Mouse (Mus musculus) right cerebral cortex, postnatal 4 days (tissue): ENCODE results near the gene Nt5m.
A peak's percentile ranks its signal among the peaks of the same experiment; 100 is the strongest.

Experiments used
- DNase-seq: peaks from one replicate; pipeline ENCODE4 v3.0.0-alpha.2; 2022

The Nt5m gene

DNA sequence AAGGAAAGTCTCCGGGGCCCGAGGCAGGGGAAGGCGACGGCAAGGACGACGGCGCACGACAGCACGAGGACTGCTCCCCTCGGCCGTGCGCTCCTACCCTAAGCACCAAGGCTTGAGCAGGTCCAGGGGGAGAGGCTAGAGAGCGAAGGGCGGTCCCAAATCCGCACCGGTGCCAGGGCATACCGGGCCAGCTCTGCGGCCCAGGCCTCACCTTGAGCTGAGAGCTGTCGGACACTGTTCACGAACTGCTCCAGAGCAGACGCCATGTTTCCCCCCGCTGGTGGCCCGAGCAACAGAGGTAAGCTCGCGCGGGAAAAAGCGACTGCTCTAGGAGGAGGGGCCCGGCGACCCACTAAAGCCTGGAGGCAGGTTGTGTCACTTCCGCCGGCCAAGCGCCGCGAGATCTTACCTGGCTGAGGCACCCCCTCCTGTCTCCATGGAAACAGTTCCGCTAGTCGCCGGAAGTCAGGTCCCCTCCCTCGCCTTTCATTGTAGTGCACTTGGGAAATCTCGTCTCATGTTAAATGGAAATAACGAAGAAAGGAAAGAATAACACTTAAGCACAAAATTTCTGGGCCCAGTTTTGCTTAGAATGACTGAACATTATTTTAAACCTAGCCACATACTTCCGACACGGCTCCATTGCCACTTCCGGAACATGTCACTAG, 346 bp downstream of the Nt5m start, which contains the start of gene Cops3:
TSS of gene Cops3 (minus strand) at position 380 of the 668 bp plus-strand sequence.
- DNase-seq = peak; percentile 92

GRCm38 (mm10) chr11:59846311-59846710, 7.1 kb downstream of the Nt5m start:
- no peak for DNase-seq

DNA sequence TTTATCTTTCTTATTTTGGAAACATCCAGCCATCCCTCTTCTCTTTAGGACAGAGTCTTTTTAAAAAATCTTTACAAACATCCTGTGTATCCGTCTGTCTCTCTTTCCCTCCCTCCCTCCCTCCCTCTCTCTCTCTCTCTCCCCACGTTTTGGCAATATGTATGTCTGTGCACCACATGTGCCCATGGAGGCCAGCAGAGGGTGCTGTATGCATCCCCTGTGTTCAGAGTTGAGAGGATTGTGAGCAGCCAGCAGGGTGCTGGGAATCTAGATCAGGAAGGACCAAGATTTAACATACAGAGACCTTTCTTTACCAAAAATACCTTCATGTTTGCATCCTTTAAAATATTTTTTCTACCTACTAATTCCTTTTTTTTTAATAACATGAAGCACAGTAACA, 7.9 kb downstream of the Nt5m start:
- peak; percentile 44 for DNase-seq

GRCm38 (mm10) chr11:59847891-59848884, 8.9 kb downstream of the Nt5m start:
- peak; percentile 75 for DNase-seq

DNA sequence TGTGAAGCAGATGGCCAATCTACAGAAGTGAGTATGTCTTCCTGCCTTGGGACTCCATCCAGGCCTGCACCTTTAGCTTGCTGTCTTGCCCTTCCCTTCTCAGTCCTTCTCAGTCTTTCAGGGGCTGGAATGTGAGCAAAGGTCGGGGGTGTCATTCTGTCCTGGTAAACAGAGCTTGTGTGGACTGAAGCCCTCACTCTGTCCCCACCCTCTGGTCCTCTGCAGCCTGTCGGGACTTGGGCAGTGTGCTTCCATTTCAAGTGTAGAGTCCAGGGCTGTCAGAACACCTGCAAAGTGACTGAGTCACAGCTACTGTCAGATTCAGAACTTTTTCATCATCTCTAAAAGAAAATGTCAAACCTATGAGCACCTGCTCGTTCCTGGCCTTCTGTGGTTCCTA, 13.6 kb downstream of the Nt5m start:
- DNase-seq = no peak

GRCm38 (mm10) chr11:59860467-59860866, 21.2 kb downstream of the Nt5m start:
- no peak for DNase-seq

DNA sequence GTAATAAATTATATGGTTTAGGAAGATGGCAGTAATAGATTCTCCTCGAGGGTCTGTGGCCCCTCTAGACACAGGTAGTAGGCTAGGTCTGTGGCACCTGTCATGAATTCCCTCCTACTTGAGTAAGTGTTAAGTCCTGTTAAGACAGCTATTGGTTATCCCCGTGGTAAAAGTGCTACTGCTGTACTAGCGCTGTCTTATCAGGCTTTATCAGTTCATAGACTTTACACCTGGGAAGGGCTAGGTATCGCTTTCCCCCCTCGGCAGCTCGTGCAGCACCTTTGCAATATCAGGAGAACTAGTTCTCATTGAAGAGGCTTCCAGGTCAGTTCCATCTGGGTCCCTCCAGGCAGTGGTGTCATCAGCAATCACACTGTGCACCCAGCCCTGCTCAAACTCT, 25.1 kb downstream of the Nt5m start:
- no peak for DNase-seq

- no peak for DNase-seq
Measured at GRCm38 (mm10) chr11:59872124-59872523, 32.9 kb downstream of the Nt5m start.

DNA sequence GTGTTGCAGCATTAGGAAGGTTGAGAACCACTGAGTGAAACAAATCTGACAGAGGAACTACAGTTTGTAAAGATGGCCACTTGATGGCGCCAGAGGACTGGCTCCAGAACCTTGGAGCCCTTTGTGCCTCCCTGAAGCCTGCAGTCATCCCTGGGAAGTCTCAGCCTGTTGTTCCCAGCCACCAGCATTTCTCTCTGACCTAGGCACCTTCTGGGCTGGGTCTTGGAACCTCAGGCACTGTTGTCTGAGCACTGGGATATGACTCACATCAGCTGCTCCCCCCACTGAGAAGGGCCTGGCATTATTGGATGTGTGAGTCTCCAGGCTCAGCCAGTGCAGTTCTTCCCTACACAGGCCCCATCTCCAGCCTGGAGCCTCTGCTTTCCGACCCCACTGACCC, 40.8 kb downstream of the Nt5m start:
- peak; percentile 90 for DNase-seq

DNA sequence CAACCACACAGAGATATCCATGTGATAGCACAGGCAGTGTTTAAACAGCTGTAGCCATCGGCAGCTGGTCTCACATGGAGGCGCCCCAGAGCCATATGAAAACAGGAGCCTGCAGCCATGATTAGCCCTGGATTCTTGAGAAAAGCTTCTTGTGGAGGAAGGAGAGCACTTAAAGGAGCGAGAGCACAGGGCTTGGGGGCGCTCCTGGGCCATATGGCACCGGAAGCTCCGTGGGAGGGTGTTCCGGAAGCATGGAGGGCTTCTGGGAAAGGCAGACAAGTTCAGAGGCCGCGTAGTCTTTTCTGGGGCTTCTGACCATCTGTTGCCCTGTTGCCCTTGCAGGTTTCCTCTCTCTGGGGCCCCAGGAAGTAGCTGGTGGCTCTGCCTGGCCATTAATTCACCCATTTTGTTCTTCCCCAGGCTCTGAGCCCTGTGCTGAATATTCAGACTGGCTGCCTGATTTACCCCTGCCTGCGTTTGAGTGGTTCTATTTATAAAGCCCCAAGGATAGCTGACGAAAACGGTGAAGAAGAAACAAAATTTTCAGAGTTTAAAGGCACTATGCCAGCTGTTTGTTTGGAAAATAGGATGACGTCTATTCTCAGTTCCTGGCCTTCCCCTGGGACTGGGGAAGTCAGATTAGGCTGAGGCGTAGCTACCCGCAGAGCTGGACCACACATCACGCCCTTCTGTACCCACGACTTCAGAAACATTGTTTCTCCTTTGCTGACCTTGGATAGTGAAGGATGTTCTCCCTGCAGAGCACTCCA, 46.2 kb downstream of the Nt5m start:
- DNase-seq = no peak

DNA sequence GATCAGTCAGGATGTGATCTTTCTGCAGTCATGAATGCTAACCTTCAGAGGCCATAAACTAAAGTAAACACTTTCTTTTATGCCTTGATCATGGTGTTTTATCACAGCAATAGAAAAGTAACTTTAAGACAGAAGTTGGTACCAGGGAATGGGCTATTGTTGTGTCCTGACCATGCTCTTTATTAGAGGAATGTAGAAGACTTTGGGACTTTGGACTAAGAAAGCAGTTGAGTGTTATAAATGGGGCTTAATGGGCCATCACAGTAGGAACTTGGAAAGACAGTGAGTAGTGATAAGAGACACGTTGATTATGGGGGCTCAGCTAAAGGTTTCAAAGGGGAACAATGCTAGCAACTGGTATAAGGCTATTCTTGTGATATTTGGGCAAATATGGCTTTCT, 47.7 kb downstream of the Nt5m start:
- DNase-seq = no peak

- DNase-seq = no peak
Measured at GRCm38 (mm10) chr11:59888151-59888550, 48.9 kb downstream of the Nt5m start.

- no peak for DNase-seq
Measured at GRCm38 (mm10) chr11:59891854-59892253, 52.6 kb downstream of the Nt5m start.

DNA sequence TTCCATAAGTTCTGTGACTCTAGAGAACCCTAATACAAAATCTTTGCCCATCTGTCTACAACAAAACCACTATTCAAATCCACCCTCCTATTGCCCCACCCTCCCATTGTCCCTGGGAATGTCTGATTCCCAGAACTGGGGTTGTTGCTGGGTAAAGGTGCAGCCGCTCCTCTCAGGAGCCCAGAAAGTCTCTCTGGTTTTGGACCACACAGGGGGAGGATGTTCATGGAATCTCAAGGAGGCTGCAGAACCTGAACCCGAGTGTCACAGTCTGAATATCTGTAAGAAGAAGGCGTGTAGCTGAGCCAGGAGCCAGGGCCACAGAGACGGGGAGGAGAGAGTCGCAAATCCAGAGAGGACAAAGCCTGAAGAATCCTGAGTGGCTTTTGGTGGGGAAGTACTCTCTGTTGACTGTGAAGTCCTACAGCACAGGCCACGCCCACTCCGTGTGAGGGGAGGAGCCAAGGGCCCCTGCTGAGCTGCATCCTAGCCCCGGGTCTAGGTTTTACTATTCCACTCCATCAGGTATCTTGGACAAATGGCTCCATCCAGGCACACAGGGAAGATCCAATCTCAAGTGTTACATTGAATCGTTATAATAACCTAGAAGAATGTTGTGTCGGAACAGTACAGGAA, 54.0 kb downstream of the Nt5m start:
- DNase-seq = no peak

- no peak for DNase-seq
Measured at GRCm38 (mm10) chr11:59894916-59895315, 55.7 kb downstream of the Nt5m start.

GRCm38 (mm10) chr11:59895316-59895715, 56.1 kb downstream of the Nt5m start:
- DNase-seq = no peak

DNA sequence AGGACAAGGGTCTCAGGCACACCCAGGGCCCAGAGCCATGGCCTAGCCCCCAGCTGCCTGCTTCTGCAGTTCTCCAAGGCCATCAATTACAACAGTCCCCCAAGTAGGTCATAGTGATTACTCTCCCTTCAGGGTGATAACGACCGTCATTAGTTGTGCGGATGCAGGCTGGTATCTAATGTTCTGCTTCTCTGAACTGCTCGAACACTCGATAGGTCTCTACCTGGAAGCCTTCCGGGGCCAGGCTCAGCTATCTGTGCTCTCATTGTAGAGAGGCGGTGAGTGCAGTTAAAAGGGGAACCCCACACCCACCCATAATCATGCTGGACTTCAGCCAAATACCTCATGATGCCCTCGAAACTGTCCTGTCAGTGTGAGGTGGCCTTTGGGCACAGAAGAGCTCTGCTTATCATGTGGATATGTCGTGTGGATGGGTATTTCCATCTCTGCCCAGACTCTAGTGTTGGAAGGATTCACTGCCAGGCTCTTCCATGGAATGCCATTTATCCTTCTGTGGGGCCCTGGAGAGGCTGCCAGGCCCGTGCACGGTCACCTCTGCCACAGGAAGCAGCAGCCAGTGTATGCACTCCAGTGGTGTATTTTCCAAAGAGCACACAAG, 58.8 kb downstream of the Nt5m start:
- no peak for DNase-seq

- no peak for DNase-seq
Measured at GRCm38 (mm10) chr11:59899711-59900685, 60.8 kb downstream of the Nt5m start.

- no peak for DNase-seq
Measured at GRCm38 (mm10) chr11:59900995-59901394, 61.7 kb downstream of the Nt5m start.

GRCm38 (mm10) chr11:59902045-59902726, 62.9 kb downstream of the Nt5m start:
- DNase-seq = no peak
